Mouse (Mus musculus) neural tube, embryonic 14.5 days (tissue): ENCODE measurements around the gene Fads2. TPM values are rescaled to one million over a fixed set of nuclear protein-coding genes. Genes with fewer than 3 reads are reported as not detected.

ENCODE experiments used
- polyA plus RNA-seq: library from polyadenylated mRNA; unstranded; fragments of >200 nt; fragmentation: Nextera tagmentation; extraction: Ambion mirVana; gene quantifications from 2 replicates; pipeline ENCODE4 v1.2.1, GENCODE M21; 2014

Fads2 gene
- polyA plus RNA-seq, 1 experiment from 2014 or later = 55.3 TPM

Other genes with a start within 250 kb of the Fads2 start
- gene Incenp, start 202.2 kb downstream of the Fads2 start, polyA plus RNA-seq = 16.2 and 16.8 TPM in 2 replicates
- gene Fth1, start 121.1 kb downstream of the Fads2 start, polyA plus RNA-seq = 1,462 and 1,732 TPM in 2 replicates
- gene Best1, start 100.1 kb downstream of the Fads2 start, polyA plus RNA-seq = 1.5 and 2.3 TPM in 2 replicates
- 13.6 and 23.2 TPM in 2 replicates for gene Rab3il1, start 100.1 kb downstream of the Fads2 start, polyA plus RNA-seq
- 19.3 and 19.5 TPM in 2 replicates for gene Fads3, start 60.2 kb downstream of the Fads2 start, polyA plus RNA-seq
- gene Fads1, start 81.1 kb upstream of the Fads2 start, polyA plus RNA-seq = 148 and 165 TPM in 2 replicates
- 331 and 349 TPM in 2 replicates for gene Tmem258, start 102.3 kb upstream of the Fads2 start, polyA plus RNA-seq
- 18.0 and 21.0 TPM in 2 replicates for gene Fen1, start 102.4 kb upstream of the Fads2 start, polyA plus RNA-seq
- gene Myrf, start 139.0 kb upstream of the Fads2 start, polyA plus RNA-seq = 0.76 and 0.95 TPM in 2 replicates
- gene Dagla, start 203.1 kb upstream of the Fads2 start, polyA plus RNA-seq = 7.8 and 8.9 TPM in 2 replicates